Mouse (Mus musculus): Measurements from ENCODE around the gene Tmem120b.
A peak's percentile ranks its signal among the peaks of the same experiment; 100 is the strongest.

Gene Tmem120b

DNA sequence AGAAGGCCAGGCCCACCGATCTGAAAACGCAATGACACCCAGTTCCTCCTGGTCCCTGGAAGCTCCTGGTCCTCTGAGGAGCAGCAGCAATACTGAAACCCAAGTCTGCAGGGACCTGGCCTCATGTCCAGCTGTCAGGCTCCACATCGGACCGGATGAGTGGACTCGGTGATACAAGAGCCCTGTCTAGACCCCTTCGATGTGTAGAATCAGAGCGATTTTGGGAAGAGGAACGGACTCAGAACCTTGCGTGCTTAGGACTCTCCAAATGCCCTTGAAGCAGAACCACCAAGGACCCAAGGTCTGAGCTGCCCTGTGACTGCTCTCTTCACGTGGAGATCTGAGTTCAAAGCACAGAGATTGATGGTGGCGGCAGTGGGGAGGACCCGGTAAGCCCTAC, at the start of gene Tmem120b:
Gene Tmem120b (plus strand): TSS at position 301 of the 400 bp plus-strand sequence.
- DNase-seq (ENCODE audit: inconsistent ontology term) = no peak

DNA sequence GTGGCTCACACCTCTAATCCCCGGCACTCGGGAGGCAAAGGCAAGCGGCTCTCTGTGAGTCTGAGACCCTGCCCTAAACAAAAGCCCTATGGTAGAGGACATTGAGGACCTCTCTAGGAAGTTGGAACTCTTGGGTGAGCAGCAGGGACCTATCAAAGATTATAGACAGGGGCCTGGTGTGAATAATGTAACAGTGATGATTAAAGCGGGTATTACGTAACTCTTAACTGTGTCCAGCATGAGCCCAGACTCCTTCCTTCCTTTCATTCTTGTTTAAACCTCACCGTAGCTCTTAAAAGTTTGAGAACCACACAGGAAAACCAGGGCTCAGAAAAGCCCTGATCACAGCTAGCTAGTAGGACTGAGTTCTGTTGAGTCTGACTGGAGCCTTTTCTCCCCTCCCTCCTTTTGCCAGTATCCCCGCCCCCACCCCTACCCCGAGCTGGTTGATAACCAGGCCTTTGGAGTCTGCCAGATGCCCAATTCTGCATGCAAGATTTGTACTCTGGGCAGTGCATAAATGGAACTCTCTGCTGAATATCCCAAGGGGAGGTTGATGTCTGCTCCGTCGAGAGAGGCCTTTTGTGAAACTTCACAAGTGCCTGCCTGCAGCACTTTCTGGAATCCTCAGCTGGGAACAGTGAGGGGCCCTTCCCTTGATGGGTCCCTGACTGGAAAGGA, 48.7 kb upstream of the Tmem120b start:
- DNase-seq (ENCODE audit: inconsistent ontology term) = peak; percentile 79

DNA sequence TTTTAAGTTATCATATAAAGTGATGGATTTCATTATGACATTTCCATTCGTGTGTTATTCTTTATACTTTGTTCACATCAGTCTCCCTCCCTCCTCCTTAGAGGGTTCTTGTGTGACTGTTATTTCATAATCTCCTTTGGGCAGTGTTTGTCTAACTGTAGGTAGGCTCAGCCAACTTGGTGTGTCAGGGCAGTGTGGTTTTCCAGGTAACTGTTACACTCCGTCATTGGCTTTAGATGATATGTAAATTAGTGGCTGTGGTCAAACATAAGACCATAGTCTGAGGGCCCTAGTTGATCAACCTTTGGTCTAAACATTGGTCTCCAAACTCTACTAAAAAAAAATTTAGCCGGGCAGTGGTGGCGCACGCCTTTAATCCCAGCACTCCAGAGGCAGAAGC, 47.8 kb upstream of the Tmem120b start:
- DNase-seq (ENCODE audit: inconsistent ontology term) = no peak

DNA sequence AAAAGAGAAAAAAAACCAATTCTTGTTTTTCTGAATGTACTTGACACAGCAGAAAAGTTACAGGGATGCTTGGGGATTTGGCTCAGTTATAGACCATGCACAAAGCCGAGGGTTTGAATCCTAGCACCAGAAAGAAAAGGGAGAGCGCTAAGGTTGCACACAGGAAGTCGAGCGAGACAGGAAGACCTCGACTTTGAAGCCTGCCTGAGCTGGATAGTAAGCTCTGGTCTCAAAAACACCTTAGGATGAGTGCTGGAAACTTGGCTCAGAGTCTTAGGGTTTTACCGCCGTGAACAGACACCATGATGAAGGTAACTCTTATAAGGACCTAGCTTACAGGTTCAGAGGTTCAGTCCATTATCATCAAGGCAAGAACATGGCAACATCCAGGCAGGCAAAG, 46.8 kb upstream of the Tmem120b start:
- no peak for DNase-seq (ENCODE audit: inconsistent ontology term)

DNA sequence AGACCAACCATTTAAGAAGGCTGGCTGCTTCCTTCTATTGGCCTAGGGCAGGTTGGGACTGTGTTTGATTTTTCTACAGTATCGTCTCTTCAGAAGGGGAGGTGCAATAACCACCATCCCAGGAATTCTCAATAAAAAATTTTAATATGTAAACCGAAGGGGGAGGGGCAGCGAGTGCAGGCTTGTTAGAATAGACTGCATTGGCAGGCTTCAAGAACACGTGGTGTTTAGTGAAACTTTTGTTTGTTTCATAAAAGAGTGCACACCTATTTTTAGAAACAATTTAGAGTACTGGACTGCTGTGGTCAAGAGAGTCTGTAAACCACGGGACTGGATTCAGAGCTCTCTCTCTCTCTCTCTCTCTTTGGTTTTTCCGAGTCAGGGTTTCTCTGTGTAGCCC, 45.2 kb upstream of the Tmem120b start:
- DNase-seq (ENCODE audit: inconsistent ontology term) = no peak

DNA sequence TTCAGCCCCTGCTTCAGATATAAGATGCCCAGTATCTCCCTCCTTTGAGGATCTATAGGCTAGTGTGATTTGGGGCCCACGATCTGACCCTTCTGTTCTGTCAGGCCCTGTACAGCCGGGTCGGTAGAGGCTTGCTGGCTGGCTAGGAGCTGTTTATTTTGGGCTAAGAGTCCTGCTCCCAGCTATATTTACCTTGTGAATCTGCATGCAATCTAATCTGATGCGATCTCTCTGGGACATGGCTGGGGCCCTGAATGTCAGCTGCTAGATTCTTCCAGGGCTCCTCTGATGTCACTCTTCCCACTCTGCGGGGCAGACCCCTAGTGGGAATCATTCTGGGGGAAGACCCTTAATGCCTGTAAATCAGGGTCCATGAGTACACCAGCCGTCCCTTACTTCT, 43.9 kb upstream of the Tmem120b start:
- no peak for DNase-seq (ENCODE audit: inconsistent ontology term)

DNA sequence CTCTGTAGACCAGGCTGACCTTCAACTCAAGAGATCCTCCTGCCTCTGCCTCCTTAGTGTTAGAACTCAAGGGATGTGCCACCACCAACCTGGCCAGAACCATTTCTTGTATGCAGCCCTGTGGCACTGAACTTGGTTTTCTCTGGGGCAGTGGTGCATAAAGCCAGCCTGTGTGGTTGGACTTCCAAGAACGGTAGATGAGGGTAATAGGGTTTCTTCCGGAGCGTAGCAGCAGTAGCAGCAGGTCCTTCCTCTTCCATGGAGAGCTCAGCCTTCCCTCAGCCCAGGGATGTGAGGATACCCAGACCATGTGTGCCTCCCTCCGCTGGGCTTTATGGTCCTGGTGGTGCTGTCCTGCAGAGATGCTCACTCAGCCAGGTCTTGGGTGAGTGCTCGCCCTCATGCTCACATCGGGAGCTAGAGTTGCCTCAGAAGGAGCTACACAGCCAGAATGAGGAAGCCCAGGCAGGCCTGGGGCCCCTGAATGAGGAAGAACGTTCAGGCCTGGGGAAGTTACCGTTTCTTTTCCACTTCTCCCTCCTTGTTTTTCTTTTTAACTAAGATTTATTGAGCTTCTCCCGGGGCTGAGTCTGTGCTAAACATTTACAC, 43.1 kb upstream of the Tmem120b start:
- DNase-seq (ENCODE audit: inconsistent ontology term) = no peak

DNA sequence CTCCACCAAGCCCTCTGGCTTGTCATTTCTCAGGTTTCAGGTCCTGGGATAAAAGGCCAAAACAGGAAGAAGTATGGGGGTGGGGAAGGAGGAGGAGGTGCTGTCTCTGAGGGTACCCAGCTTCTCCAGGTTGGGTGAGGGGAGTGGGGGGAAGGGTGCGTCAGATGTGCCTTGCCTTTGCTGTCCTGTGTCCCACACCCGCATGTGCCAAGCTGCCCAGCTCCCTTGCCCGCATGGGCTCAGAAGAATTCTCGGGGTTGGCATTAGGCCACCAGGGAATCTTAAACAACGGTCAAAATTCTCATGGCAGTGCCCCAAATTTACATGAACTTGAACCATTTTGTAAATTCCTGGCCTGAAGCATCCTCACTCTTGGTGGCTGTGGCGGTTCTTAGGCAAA, 41.8 kb upstream of the Tmem120b start:
- no peak for DNase-seq (ENCODE audit: inconsistent ontology term)

DNA sequence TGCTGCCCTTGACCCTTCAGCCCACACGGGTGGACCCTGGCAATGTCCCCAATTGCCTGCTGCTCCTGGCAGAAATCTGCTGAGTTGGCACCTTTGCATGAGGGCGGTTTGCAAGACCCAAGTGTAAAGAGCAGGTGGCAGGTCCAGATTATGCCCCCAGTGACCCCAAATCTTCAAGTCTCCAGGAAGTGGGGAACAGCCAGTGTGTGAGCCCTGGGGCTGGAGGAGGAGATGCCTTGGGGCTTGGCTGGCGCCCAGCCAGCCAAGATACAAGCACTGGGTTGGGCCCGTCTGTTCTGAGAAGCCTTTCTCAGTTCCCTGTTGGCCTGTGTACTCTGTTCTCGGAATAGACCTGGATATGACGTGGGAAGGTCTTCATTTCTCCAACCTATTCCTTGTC, 40.8 kb upstream of the Tmem120b start:
- DNase-seq (ENCODE audit: inconsistent ontology term) = no peak

DNA sequence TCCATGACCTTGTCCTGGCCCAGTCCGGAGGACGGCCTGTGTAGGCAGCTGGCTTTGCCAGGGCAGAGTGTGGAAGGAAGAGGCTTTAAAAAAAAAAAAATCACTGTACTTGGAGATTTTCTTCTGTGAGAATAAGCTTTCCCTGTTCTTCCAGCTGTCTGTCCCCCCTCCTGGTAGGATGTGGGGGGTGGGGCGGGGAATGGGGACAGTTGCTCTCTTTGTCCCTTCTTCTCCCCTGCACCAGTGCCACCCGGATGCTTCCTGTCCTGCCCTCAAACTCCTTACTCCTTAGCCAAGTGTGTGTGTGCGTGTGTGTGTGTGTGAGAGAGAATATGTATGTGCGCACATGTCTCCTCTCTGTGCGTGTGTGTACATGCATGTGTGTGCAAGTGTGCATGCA, 38.5 kb upstream of the Tmem120b start:
- no peak for DNase-seq (ENCODE audit: inconsistent ontology term)

DNA sequence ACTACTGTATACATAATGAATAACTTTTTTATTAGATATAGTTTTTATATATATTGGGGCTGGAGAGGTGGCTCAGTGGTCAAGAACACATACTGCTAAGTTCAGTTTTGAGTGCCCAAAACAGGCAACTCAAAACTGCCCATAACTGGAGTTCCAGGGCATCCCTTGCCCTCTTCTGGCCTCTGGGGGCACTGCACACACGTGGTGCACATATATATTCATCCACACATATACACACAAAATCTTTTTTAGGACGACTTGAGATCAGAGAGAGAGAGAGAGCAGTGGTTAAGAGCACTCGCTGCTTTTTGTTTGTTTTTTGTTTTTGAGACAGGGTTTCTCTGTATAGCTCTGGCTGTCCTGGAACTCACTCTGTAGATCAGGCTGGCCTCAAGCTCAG, 36.9 kb upstream of the Tmem120b start:
- DNase-seq (ENCODE audit: inconsistent ontology term) = no peak

DNA sequence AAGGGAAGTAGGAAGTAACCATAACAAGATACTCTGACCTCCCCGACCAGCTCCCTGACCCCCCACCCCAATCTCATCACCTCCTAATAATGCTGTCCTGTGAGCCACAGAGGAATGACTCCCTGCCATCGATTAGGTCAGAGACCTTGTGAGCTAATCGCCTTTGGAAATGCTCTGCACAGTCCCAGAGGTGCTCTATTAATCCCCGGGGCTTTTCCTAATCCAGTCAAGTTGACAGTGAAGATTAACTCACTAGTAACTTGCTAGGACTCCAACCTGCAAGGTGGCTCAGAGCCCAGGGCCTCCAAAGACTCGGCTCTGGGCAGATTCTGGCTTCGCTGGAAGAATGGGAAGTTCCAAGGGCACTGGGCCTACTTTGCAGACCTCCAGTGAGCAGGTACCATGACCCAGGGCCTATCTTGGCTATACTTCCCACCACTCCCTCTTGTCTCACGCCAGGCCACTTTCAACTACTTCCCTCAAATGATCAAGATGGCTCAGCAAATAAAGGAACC, 34.5 kb upstream of the Tmem120b start:
- no peak for DNase-seq (ENCODE audit: inconsistent ontology term)

DNA sequence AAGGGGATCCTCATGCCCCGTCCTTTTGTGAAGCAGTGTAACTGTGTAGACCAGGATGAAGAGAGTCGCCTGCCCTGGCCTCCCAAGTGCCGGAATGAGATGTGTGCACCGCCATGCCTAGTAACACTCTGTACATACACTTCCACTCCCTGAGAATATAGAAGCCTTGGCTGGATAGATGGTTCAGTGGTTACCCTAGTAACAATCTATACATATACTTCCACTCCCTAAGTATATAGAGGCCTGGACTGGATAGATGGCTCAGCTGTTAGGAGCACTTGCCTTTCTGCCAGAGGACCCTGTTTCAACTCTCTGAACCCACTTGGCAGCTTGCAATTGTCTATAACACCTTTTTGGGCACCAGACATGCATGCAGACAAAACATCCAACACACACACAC, 33.1 kb upstream of the Tmem120b start:
- DNase-seq (ENCODE audit: inconsistent ontology term) = no peak

DNA sequence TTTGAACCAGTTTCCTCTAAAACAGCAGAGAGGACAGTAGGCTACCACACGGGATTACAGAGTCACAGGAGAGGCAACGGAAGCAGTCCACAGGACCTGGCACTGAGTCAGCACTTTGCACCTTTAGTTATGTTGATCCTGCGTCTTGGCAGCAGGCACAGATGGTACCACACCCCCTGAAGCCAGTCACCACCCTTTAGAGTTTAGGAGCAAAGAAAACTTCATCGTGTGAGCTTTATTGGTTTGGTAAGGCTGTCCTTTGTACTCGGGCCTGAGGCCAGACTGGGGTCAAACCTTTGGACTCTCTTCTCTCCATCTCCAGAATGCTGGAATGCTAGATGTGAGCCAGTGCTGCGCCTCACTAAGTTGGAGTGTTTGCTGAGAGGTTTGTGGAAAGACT, 32.7 kb upstream of the Tmem120b start:
- DNase-seq (ENCODE audit: inconsistent ontology term) = peak; percentile 73

DNA sequence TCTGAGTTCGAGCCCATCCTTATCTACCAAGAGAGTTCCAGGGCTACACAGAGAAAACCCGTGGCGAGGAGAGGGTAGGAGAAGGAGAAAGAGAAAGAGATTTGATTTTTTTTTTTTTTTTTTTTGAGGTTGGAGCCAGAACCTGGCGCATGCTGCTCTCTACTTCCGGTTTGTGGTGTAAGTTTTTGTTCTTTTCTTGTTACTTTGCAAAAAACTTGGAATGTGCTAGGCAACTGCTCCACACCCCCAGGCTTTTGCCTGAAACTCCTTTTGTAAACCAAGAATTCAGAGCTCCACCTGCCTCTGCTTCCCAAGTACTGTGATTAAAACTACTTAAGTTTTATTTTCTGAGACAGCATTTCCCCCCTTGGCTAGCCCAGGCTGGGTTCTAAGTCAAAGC, 30.1 kb upstream of the Tmem120b start:
- no peak for DNase-seq (ENCODE audit: inconsistent ontology term)

DNA sequence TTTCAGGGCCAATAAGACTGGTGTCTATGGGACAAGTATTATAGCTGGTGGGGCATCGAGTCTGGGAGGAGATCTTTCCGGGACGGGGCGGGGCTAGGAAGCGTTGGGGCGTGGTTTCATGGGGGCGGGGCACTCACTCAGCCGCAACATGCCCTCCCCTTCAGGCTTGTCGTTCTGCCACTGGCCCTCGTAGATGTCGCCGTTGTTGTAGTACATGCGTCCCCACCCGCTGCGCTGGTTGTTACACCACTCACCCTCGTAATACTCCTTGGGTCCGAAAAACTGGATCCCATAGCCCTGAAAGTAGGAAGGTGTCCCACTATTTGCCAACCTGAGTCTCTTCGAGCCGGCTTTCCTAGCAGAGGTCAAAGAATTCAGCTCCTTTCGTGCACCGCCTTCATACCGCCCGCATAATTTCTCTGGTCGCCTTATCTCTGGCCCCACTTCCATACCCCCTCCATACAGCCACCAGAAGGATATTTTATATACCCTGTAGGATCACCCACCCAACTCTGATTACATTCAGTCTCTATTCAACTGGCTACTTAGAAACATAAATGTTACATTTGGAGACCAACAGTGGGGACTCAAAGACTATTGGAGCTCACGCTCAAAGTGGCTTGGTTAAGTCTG, 29.0 kb upstream of the Tmem120b start:
- peak; percentile 63 for DNase-seq (ENCODE audit: inconsistent ontology term)

DNA sequence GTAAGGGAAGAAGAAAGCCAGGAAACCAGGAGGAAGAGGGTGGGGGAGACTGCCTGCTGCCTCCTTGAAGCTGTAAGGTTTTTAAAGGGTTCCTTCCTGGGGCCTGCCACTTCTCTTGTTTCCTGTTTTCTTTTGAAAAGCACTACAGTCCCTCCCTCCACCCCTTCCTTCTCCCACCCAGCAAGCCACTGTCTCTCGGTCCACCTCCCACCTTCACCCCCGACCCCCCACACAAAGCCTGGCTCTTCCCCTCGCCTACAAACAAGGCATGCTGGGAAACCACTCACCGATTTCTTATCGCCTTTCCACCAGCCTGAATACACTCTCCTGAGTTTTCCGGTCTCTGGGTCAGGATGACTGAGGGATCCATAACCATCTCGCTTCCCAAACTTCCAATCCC, 27.4 kb upstream of the Tmem120b start:
- no peak for DNase-seq (ENCODE audit: inconsistent ontology term)

DNA sequence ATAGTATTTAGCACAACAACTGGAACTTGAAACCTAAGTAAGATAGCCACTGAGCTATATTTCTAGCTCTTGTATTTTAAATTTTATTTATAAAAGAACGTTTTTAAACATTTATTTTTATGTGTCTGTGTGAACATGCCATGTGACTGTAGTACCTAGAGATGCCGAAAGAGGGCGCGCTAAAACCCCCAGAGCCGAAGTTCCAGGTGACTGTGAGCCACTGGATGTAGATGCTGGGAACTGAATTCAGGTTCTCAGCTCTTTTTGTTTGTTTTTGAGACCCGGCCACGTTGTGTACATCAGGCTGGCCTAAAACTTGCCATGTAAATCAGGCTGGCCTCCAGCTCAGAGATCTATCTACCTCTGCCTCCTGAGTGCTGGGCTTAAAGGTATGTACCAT, 24.4 kb upstream of the Tmem120b start:
- DNase-seq (ENCODE audit: inconsistent ontology term) = no peak

DNA sequence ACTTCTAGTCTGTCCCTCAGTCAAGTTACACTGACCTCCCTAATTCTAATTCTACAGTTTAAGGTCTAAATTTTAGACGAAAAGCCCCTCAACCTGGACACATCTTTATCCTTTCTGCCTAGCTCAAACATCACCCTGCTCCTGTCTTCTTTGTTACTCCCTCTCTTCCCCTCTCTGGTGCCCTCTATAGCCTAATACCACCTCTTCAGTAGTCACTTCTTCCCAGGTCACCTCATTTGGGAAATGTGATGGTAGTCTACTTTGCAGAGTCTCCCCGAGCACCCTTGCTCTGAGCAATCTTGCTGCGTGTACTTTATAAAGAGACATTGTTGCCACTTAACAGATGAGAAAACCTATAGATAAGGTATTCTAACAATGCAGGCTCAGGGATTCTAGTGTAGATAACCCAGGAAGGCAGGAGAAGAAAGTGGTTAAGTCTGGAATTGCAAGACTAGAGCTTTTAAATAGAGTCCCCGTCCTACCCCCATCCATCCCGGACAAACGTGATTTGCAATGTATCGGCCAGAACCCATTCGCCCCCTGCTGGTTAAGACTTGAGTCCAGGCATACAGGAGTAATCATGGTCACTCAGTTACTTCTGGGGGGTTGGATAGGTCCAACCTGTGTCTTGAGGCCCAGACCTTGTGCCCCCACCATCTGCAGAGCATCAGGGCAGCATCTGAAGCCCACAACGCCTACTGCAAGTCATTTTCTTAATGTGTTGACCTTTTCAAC, 22.5 kb upstream of the Tmem120b start:
- DNase-seq (ENCODE audit: inconsistent ontology term) = peak; percentile 72

DNA sequence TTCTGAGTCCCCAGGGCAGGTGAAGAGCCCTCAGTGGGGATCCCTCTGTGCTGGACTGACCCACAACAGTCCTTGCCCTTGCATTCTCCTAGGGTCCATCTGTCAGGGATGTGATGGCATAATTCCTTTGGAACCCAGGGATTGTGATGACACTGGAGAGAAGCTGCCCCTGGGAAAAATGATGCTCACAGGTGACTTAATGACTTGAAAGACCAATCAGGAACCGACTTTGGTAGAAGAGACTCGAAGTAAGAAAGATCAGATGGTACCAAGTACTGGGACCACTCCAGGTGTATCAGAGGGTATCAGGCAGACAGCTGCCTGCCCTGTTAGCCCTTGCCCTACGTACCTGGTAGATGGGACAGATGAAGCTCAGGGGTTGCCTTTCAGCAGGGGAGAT, 21.3 kb upstream of the Tmem120b start, which contains the start of gene Morn3:
Gene Morn3 (minus strand): TSS at position 101 of the 400 bp plus-strand sequence.
- DNase-seq (ENCODE audit: inconsistent ontology term) = no peak

DNA sequence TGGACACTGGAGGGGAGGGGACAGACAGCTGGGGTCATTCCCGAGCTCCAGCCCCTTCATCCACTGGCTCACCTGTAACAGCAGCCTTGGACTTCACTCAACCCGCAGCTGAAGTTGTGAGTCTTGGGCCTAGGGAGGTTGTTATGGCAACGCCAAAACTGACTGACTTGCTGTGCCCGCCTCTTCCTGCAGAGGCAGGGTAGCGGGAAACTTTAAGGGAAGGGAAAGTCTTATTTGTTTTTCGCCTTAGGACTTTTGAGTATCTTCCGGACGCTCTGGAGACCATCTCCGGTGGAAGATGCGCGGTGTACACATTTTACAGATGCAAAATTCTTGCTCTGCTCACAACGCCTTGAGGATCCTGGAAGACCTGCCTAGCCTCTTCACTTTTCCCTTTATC, 18.9 kb upstream of the Tmem120b start:
- DNase-seq (ENCODE audit: inconsistent ontology term) = no peak

DNA sequence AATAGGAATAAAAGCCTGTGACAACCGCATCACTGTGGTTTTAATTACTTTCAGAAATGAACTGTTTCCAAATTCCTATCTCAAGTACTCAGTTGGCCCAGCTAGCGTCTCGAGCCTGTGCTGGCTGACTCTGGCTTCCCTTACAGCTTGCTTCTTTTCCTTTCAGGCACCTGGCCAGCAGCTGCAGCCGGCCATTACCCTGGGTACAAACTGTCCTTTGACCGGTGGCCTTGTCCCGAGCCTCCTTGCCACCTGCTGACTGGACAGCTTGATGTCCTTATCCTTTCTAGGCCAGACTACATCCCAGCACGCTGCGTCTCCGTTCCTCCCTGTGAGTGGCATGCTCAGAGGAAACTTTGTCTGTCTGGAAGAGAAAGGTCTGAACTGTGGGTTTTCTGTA, 17.3 kb upstream of the Tmem120b start:
- no peak for DNase-seq (ENCODE audit: inconsistent ontology term)
